Mouse (Mus musculus) brain, embryonic 14.5 days (tissue): Measurements from ENCODE around the gene Mbd5.

Experiments used
- CTCF ChIP-seq: fragments of 200-500 bp; IDR thresholded peaks from 2 replicates; pipeline ENCODE4 v1.5.1; 2012; ENCODE audit warnings: inconsistent platforms, mild to moderate bottlenecking, moderate library complexity, borderline replicate concordance; ENCODE audit not compliant: insufficient read depth, insufficient read length; ENCODE audit errors: extremely low read depth
- POLR2A ChIP-seq: fragments of 200-500 bp; IDR thresholded peaks from 2 replicates; pipeline ENCODE4 v1.6.1; 2012; ENCODE audit warnings: mild to moderate bottlenecking, inconsistent platforms, borderline replicate concordance; ENCODE audit not compliant: poor library complexity, insufficient read depth, insufficient read length, severe bottlenecking; ENCODE audit errors: extremely low read depth

- TF ChIP-seq CTCF (no peak), POLR2A (no peak)
These were observed 260.0 kb downstream of the Mbd5 start for GRCm38 (mm10) chr2:49209349-49209748.
